Mouse (Mus musculus): ENCODE data around the gene Gm47429.
"Not testable (repeated sequence)": the region's sequence is repeated elsewhere in the genome, so short reads cannot be mapped to it uniquely, and the experiment has no call there.

The Gm47429 gene

DNA sequence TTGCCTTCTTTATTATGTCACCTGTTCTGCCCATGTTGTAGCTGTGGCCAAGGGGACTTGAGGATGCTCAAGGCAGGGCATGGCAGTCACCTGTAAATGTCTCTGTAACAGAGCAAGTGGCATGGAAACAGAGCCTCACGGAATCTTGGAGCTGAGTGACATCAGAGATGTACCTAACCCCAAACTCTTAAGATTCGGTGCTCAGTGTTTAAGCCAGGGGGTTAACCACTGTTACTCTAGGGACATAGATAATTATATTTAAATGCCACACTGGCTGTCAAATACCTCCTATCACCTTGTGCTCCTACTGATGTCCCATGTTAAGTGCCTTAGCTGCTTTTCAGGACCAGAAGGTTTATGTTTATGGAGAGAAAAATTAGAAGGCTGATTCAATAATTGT is at the start of gene Gm47429:
Gene Gm47429, minus strand, starts transcription at position 101 of the 400 bp plus-strand sequence.
- no peak for DNase-seq

- DNase-seq, result not testable (repeated sequence)
Measured at GRCm38 (mm10) chr13:50488510-50488909, 44.8 kb upstream of the Gm47429 start.

GRCm38 (mm10) chr13:50467007-50467406 is 23.3 kb upstream of the Gm47429 start, which contains the start of gene Nutm2:
TSS of gene Nutm2 (plus strand) at chr13:50467307.
- no peak for DNase-seq

DNA sequence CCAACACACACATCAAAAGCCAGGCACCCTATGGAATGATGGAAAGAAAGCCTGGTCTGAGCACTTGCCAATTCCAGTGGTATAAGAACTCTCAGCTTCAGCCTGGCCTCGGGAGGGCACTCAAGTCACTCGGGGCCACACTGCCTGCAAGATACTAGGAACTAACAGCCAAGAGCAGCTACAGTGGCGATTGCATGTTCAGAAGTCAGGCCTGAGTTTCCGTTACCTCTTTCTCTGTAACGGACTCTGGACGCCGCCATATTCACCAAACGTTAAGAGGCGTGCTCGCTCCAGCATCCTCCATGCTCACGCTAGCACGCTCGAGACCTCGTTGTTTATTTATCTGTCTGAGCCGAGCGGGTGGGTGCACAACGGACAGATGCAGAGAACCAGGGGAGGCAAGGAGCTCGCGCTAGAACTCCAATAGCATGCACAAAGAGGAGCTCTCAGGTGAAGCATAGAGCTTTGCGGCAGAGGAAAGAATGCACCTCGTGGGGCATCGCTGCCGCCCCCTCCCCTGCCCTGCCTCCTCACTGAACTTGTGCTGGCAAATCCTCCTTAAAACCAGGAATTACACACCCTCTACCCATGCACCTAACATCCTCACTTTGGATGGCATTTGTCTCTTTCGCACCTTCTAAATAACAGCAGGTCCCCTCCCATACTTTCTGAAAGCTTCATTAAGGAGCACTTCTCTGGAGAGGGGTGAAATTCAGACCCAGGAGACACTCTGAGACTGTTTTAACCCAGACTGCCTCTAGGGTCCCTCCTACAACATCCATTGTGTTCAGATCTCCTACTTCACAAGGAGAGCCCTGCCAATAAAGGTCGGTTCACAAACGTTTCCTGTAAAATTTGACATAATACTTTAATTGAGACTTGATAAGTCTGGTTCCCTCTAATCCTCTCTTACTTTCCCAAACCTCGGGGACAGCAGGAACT is 21.2 kb upstream of the Gm47429 start:
- DNase-seq, result peak; percentile 15

DNA sequence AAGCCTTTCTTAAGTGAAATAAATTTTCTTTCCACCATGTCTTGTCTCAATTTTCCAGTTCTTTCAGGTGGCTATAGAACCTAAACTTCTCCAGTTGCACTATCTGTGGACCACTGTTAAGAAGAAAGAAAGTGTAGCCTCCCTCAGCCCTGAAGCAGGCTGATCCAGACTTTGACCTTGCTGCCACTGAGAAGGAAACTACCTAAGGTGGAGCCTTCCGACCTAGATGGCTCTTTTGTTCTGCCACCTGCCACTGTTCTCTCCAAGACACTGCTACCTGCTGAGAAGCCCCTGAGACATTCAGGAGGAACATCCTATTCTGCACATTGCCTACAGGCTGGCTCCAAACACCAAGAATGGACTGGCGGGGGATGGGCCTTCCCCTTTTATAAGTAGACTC is 16.7 kb upstream of the Gm47429 start:
- not testable (repeated sequence) for DNase-seq

GRCm38 (mm10) chr13:50453426-50453825 is 9.7 kb upstream of the Gm47429 start:
- no peak for DNase-seq

GRCm38 (mm10) chr13:50452266-50452665 is 8.6 kb upstream of the Gm47429 start:
- DNase-seq, result not testable (repeated sequence)

DNA sequence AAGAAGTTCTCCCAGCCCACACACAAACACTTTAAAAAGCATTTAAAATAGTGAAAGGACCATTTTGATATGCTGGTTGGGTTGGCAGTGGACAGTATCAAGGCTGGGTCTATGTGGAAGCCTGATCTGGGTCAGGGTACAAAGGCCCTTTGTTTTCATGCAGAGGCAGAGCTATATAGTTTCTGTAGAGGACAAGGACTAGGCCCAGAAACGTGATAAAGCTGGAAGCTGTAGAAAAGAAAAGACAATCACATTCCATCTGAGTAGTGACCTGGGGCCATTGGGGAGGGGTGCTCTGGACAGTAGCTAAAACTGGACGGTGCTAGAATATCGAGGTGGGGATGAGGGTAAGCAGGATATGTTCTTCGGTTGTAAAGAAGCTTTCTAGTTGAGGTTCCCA is 1.5 kb upstream of the Gm47429 start:
- DNase-seq, result no peak

DNA sequence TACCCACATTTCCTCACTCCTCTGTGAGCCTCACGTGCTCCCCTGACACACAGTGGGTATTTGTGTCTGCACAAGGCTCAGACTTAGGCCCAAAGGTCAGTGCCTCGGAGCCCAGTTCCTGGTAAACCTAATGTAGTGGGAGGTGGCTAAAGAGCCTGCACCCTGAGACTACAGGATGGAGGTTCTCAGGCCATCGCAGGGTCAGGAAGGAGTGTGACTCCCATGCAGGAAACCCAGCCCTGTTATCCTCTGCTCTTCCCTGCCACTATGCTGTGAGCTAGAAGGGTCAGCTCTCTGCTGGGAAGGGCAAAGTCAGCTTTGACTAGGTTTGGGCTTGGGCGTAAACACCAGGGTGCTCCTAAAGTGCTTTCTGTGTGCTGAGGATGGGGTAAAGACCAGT is 17.0 kb downstream of the Gm47429 start:
- DNase-seq, result no peak

DNA sequence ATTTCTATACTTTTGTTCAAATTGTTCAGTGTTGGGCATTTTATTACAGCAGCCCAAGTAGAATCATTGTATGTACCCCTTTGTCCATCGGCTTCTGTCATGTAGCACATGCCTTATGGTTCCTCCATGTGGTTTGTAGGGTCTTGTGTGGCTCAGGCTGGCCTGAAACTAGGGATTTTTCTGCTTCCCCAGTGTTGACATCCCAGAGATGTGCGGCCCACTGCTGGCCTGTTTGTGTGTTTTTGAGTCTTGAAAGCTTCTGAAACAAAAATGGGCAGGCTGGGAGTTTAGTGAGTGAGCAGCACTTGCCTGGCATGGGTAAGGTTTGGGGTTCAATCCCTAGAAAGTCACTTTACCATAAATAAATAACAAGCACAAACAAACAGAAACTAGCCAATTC is 19.2 kb downstream of the Gm47429 start:
- no peak for DNase-seq

DNA sequence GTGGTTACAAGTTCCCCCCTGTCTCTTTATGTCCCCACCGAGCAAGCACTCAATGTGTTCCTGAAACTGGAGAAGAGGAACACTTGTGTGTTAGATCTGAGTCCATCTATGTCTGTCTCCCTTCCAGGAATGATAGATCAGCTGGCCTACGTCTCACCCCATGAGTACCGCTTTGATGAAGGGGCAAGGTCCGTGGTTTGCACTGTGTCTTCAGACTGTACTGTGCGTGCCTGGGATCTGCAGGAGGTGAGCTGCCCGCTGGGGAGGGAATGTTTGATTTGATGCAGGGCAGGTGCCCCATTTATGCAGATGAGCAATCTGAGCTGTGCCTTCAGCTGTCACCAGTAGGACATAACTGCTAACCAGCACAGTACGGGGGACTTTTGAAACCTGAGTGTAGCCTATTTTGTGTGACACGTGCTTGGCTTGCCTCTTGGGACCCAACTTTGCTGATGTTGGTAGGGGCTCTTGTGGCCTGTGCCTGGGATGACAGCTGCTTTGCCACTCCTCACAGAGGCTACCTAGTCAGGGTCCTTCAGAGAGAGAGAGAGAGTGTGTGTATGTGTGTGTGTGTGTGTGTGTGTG is 20.0 kb downstream of the Gm47429 start:
- no peak for DNase-seq

DNA sequence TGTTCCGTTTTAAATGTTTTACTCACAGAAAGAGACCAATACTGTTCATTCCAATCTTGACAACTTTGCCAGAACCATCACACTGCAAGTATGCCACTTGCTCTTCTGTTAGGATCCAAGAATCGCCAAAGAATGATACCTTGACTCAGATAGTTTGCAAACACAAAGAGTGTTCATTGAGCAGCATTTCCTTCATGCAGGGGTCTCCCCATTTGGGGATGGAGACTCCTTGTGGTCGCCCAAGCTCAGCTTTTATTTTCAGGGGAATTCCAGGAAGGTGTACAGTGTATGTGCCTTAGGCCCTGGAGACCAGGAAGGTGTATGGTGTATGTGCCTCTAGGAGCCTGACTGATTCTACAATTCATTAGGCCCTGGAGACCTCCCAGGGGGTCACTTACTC is 25.3 kb downstream of the Gm47429 start:
- no peak for DNase-seq

DNA sequence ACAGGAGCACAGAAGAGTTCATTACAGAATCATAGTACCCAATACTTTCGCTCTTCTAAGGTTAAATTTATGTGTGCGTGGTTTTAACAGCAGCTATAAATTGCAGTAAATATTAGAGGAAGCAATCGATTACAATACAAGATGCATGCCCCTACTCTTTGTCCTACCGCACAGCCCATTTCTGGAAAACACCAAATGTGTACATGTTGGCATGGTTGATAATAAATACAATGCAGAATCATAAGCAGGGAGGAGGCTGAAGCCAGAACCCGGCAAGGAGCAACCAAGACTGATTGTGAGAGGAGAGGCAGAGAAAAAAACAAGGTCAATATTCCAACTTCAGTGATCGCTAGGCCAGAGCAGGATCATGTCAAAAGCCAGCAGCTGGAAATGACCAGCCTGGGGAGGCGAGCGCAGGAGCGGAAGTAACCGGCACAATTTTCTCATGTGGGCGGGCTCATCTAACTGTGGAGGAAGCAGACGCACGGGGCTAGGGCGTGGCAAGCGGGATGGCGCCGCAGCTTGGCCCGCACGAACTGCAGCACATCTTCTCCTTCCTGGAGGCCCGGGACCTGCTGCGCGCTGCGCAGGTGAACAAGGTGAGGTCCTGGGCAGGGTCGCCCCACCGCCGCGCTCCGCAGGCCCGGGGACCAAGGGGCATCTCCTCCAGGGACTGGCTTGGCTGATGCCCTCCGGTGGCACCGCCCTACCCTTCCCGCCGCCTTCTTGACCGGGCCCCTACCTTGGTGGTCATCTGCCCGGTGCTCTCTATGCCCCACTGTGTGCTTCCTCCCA is 26.1 kb downstream of the Gm47429 start, which contains the start of gene Fbxw17:
Gene Fbxw17, plus strand, starts transcription at position 476 of the 795 bp plus-strand sequence.
- peak; percentile 76 for DNase-seq

Data from kidney, adult 18-20 months (tissue).